Mouse (Mus musculus) stomach, embryonic 16.5 days (tissue): ENCODE data around the gene Zmat5. TPM values are rescaled to one million over a fixed set of nuclear protein-coding genes. Genes with fewer than 3 reads are reported as not detected.

Experiments
- ATAC-seq: fragments of 200-750 bp; cut with Nextera tagmentation; 2 replicates; pipeline ENCODE4 v1.8.0; 2017; ENCODE audit warnings: moderate number of reproducible peaks, moderate TSS enrichment; ENCODE audit not compliant: insufficient read depth, low FRiP score
- H3K27ac ChIP-seq: fragments of 300-500 bp; sonication (generic); 2 replicates; pipeline ENCODE4 v1.5.1; 2014; ENCODE audit warnings: low read length
- H3K27me3 ChIP-seq: fragments of 300-500 bp; sonication (generic); 2 replicates; pipeline ENCODE4 v1.6.1; 2014; ENCODE audit warnings: low read length, control low read depth, mixed read lengths; ENCODE audit not compliant: control insufficient read depth, insufficient read depth
- H3K36me3 ChIP-seq: fragments of 300-500 bp; sonication (generic); 2 replicates; pipeline ENCODE4 v1.6.1; 2014; ENCODE audit warnings: low read length; ENCODE audit not compliant: control insufficient read depth, insufficient read depth
- H3K4me1 ChIP-seq: fragments of 300-500 bp; sonication (generic); 2 replicates; pipeline ENCODE4 v1.6.1; 2014; ENCODE audit warnings: low read length, control low read depth, mixed read lengths; ENCODE audit not compliant: control insufficient read depth, insufficient read depth
- H3K4me2 ChIP-seq: fragments of 300-500 bp; sonication (generic); 2 replicates; pipeline ENCODE4 v1.6.1; 2014; ENCODE audit warnings: low read depth, low read length, mixed read lengths
- H3K4me3 ChIP-seq: fragments of 300-500 bp; sonication (generic); replicated peaks from 2 replicates; pipeline ENCODE4 v1.5.1; 2014; ENCODE audit warnings: mild to moderate bottlenecking, low read length
- H3K9ac ChIP-seq: fragments of 300-500 bp; sonication (generic); 2 replicates; pipeline ENCODE4 v1.6.1; 2014; ENCODE audit warnings: low read length
- H3K9me3 ChIP-seq: fragments of 300-500 bp; sonication (generic); replicated peaks from 2 replicates; pipeline ENCODE4 v1.6.1; 2016; ENCODE audit warnings: low read length, control low read depth; ENCODE audit not compliant: control insufficient read depth
- WGBS: fragments of 180-500 bp; shearing (Covaris S2); extraction: QIAGEN DNeasy Blood & Tissue Kit; methylation state at CpG from one replicate; pipeline ENCODE4 v1.1.7; 2014; 5-methylcytosine and 5-hydroxymethylcytosine counted together
- polyA plus RNA-seq: library from polyadenylated mRNA; unstranded; fragments of >200 nt; fragmentation: Nextera tagmentation; extraction: Ambion mirVana; gene quantifications from 2 replicates; pipeline ENCODE4 v1.2.1, GENCODE M21; 2015

The Zmat5 gene
- polyA plus RNA-seq, 1 experiment from 2014 or later = 68.2 TPM

- no peak overlapping the region for H3K4me3 ChIP-seq
- H3K9me3 ChIP-seq = peaks cover 5% of the 10 kb centered on the region; the same call in 1 of the 2 replicates
- H3K4me2 ChIP-seq = no peak overlapping the region
- H3K9ac ChIP-seq = no peak overlapping the region
- no peak for ATAC-seq
- H3K4me1 ChIP-seq = no peaks in the 10 kb centered on the region
- 45% methylated on average over 10 of the region's 10 CpGs for WGBS
- H3K36me3 ChIP-seq = no peaks in the 10 kb centered on the region
- peaks cover 24% of the 10 kb centered on the region for H3K27me3 ChIP-seq
- no peak overlapping the region for H3K27ac ChIP-seq
These were observed 48.4 kb downstream of the Zmat5 start for GRCm38 (mm10) chr11:4752836-4753235.

GRCm38 (mm10) chr11:4754036-4754435, 49.6 kb downstream of the Zmat5 start:
- no peak overlapping the region for H3K27ac ChIP-seq
- no peaks in the 10 kb centered on the region for H3K4me1 ChIP-seq
- peaks cover 12% of the 10 kb centered on the region for H3K27me3 ChIP-seq
- 82% methylated on average over 3 of the region's 3 CpGs for WGBS
- no peak overlapping the region for H3K4me3 ChIP-seq
- no peaks in the 10 kb centered on the region for H3K36me3 ChIP-seq
- H3K9me3 ChIP-seq = peaks cover 5% of the 10 kb centered on the region; the same call in 1 of the 2 replicates
- ATAC-seq = no peak
- no peak overlapping the region for H3K9ac ChIP-seq
- H3K4me2 ChIP-seq = no peak overlapping the region

- no peak overlapping the region for H3K27ac ChIP-seq
- no peaks in the 10 kb centered on the region for H3K4me1 ChIP-seq
- no peak overlapping the region for H3K9ac ChIP-seq
- peaks cover 3% of the 10 kb centered on the region for H3K27me3 ChIP-seq
- ATAC-seq = no peak
- 56% methylated on average over 11 of the region's 11 CpGs for WGBS
- H3K9me3 ChIP-seq = peaks cover 5% of the 10 kb centered on the region; the same call in 1 of the 2 replicates
- H3K4me3 ChIP-seq = no peak overlapping the region
- H3K36me3 ChIP-seq = no peaks in the 10 kb centered on the region
- H3K4me2 ChIP-seq = no peak overlapping the region
These were observed 50.4 kb downstream of the Zmat5 start for GRCm38 (mm10) chr11:4754867-4755266.

GRCm38 (mm10) chr11:4756460-4756859, 52.0 kb downstream of the Zmat5 start:
- no peaks in the 10 kb centered on the region for H3K4me1 ChIP-seq
- no peak overlapping the region for H3K9ac ChIP-seq
- ATAC-seq = no peak
- H3K9me3 ChIP-seq = peaks cover 5% of the 10 kb centered on the region; the same call in 1 of the 2 replicates
- no peak overlapping the region for H3K4me2 ChIP-seq
- no peak overlapping the region for H3K27ac ChIP-seq
- no peak overlapping the region for H3K4me3 ChIP-seq
- no peaks in the 10 kb centered on the region; the same call in none of the 2 replicates for H3K27me3 ChIP-seq
- WGBS = 77% methylated on average over 9 of the region's 9 CpGs
- no peaks in the 10 kb centered on the region for H3K36me3 ChIP-seq

GRCm38 (mm10) chr11:4756984-4757788, 52.7 kb downstream of the Zmat5 start:
- Histone ChIP-seq H3K9ac (no peak overlapping the region), H3K4me2 (no peak overlapping the region), H3K9me3 (peaks cover 5% of the 10 kb centered on the region; the same call in 1 of the 2 replicates), H3K4me1 (no peaks in the 10 kb centered on the region), H3K27me3 (no peaks in the 10 kb centered on the region; the same call in none of the 2 replicates), H3K27ac (no peak overlapping the region), H3K36me3 (no peaks in the 10 kb centered on the region), H3K4me3 (no peak overlapping the region)
- ATAC-seq = no peak
- 36% methylated on average over 11 of the region's 11 CpGs for WGBS

- Histone ChIP-seq H3K4me3 (no peak overlapping the region), H3K9ac (no peak overlapping the region), H3K4me1 (no peaks in the 10 kb centered on the region), H3K27ac (no peak overlapping the region), H3K9me3 (peaks cover 5% of the 10 kb centered on the region; the same call in 1 of the 2 replicates), H3K27me3 (peaks cover 3% of the 10 kb centered on the region), H3K36me3 (no peaks in the 10 kb centered on the region), H3K4me2 (no peak overlapping the region)
- no peak for ATAC-seq
- WGBS = 35% methylated on average over 4 of the region's 4 CpGs
These were observed 53.3 kb downstream of the Zmat5 start for GRCm38 (mm10) chr11:4757789-4758158.

GRCm38 (mm10) chr11:4760438-4760837, 56.0 kb downstream of the Zmat5 start:
- no peaks in the 10 kb centered on the region for H3K4me1 ChIP-seq
- ATAC-seq = no peak; the same call in 1 of the 2 replicates

GRCm38 (mm10) chr11:4761991-4762390, 57.5 kb downstream of the Zmat5 start:
- Histone ChIP-seq H3K27ac (no peak overlapping the region), H3K4me3 (no peak overlapping the region), H3K4me1 (no peaks in the 10 kb centered on the region), H3K27me3 (peaks cover 3% of the 10 kb centered on the region), H3K36me3 (no peaks in the 10 kb centered on the region), H3K9ac (no peak overlapping the region), H3K9me3 (no peaks in the 10 kb centered on the region), H3K4me2 (no peak overlapping the region)
- WGBS = 16% methylated on average over 6 of the region's 6 CpGs
- no peak for ATAC-seq

More at GRCm38 (mm10) chr11:4760438-4760837, 56.0 kb downstream of the Zmat5 start:
- Histone ChIP-seq H3K27ac (no peak overlapping the region), H3K36me3 (no peaks in the 10 kb centered on the region), H3K27me3 (peaks cover 3% of the 10 kb centered on the region), H3K9me3 (no peaks in the 10 kb centered on the region), H3K4me2 (no peak overlapping the region), H3K4me3 (no peak overlapping the region), H3K9ac (no peak overlapping the region)
- WGBS = 22% methylated on average over 4 of the region's 4 CpGs

GRCm38 (mm10) chr11:4762511-4762910, 58.0 kb downstream of the Zmat5 start:
- Histone ChIP-seq H3K9ac (no peak overlapping the region), H3K36me3 (no peaks in the 10 kb centered on the region), H3K9me3 (no peaks in the 10 kb centered on the region), H3K27me3 (peaks cover 3% of the 10 kb centered on the region), H3K4me2 (no peak overlapping the region), H3K27ac (no peak overlapping the region), H3K4me1 (no peaks in the 10 kb centered on the region), H3K4me3 (no peak overlapping the region)
- WGBS = 17% methylated on average over 2 of the region's 2 CpGs
- no peak for ATAC-seq
